Mouse (Mus musculus) heart, postnatal 0 days (tissue): ENCODE results near the gene Akt2. TPM values are rescaled to one million over a fixed set of nuclear protein-coding genes. Genes with fewer than 3 reads are reported as not detected.

Experiments
- ATAC-seq: fragments of 200-750 bp; cut with Nextera tagmentation; 2 replicates; pipeline ENCODE4 v1.8.0; 2017; ENCODE audit warnings: low read depth, moderate number of reproducible peaks, moderate library complexity; ENCODE audit not compliant: insufficient read depth
- DNase-seq: peaks from one replicate; pipeline ENCODE4 v3.0.0-alpha.2; 2016; ENCODE audit warnings: low spot score
- H3K27ac ChIP-seq: fragments of 300-500 bp; sonication (generic); 2 replicates; pipeline ENCODE4 v1.5.1; 2014; ENCODE audit warnings: low read depth, mild to moderate bottlenecking
- H3K27me3 ChIP-seq: fragments of 300-500 bp; sonication (generic); 2 replicates; pipeline ENCODE4 v1.6.1; 2014; ENCODE audit warnings: low read length, mixed read lengths; ENCODE audit not compliant: control insufficient read depth, insufficient read depth
- H3K36me3 ChIP-seq: fragments of 300-500 bp; sonication (generic); replicated peaks from 2 replicates; pipeline ENCODE4 v1.6.1; 2014; ENCODE audit warnings: low read length, mixed read lengths; ENCODE audit not compliant: control insufficient read depth, insufficient read depth
- H3K4me1 ChIP-seq: fragments of 300-500 bp; sonication (generic); 2 replicates; pipeline ENCODE4 v1.6.1; 2014; ENCODE audit warnings: antibody characterized with exemption; ENCODE audit not compliant: control insufficient read depth, insufficient read depth
- H3K4me2 ChIP-seq: fragments of 300-500 bp; sonication (generic); 2 replicates; pipeline ENCODE4 v1.6.1; 2014; ENCODE audit warnings: low read depth, mild to moderate bottlenecking, low read length, moderate library complexity
- H3K4me3 ChIP-seq: fragments of 300-500 bp; sonication (generic); 2 replicates; pipeline ENCODE4 v1.5.1; 2014; ENCODE audit warnings: low read depth, low read length
- H3K9ac ChIP-seq: fragments of 300-500 bp; sonication (generic); replicated peaks from 2 replicates; pipeline ENCODE4 v1.6.1; 2014; ENCODE audit warnings: low read depth, low read length, mixed read lengths
- H3K9me3 ChIP-seq: fragments of 300-500 bp; sonication (generic); replicated peaks from 2 replicates; pipeline ENCODE4 v1.6.1; 2016; ENCODE audit warnings: low read length; ENCODE audit not compliant: control insufficient read depth
- CTCF ChIP-seq: IDR thresholded peaks from 2 replicates; pipeline ENCODE4 v1.5.1; 2016; ENCODE audit warnings: antibody characterized with exemption, control low read depth, low read depth
- EP300 ChIP-seq: IDR thresholded peaks from 2 replicates; pipeline ENCODE4 v1.6.1; 2016; ENCODE audit warnings: antibody characterized with exemption, low read depth
- WGBS: fragments of 180-500 bp; shearing (Covaris S2); extraction: QIAGEN DNeasy Blood & Tissue Kit; methylation state at CpG from one replicate; pipeline ENCODE4 v1.1.7; 2014; 5-methylcytosine and 5-hydroxymethylcytosine counted together
- polyA plus RNA-seq: library from polyadenylated mRNA; unstranded; fragments of >200 nt; fragmentation: Nextera tagmentation; extraction: Ambion mirVana; gene quantifications from 2 replicates; pipeline ENCODE4 v1.2.1, GENCODE M21; 2015
- total RNA-seq: library from RNA; depleted of rRNA; stranded (reverse); fragments of >200 nt; gene quantifications from 2 replicates; pipeline ENCODE4 v1.2.3, GENCODE M21; 2014; ENCODE audit warnings: low replicate concordance

Akt2 gene
- total and polyA plus RNA-seq, 2 experiments from 2014 or later, result 80.5 to 138 TPM

DNA sequence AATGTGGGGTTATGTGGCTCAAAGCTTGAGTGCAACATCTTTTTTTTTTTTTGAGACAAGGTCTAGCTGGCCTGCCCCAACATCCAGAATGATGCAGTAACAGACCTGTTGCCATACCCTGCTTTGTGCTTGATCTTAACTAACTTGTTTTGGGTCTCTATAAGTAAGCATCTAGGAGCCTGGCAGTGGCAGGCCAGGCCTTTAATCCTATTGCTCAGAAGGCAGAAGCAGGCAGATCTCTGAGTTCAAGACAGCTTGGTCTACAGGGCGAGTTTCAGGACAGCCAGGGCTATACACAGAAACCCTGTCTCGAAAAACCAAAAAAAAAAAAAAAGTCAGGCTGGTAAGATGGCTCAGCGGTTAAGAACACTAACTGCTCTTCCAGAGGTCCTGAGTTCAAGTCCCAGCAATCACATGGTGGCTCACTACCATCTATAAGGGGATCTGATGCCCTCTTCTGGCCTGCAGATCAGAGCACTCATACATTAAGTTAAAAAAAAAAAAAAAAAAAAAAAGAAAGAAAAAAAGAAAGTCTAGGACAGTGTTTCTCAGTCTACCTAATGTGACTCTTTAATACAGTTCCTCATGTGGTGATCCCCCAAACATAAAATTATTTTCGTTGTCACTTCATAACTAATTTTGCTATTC is 662 bp upstream of the Akt2 start:
- peak overlapping the region; percentile 55 for H3K9ac ChIP-seq
- ATAC-seq (no peak), DNase-seq (no peak)
- WGBS, result 59% methylated on average over 4 of the region's 4 CpGs
- H3K4me1 ChIP-seq, result peaks cover 26% of the 10 kb centered on the region
- peak overlapping the region; percentile 97 for H3K27ac ChIP-seq
- H3K9me3 ChIP-seq, result no peaks in the 10 kb centered on the region
- TF ChIP-seq CTCF (peak; percentile 25; the same call in 1 of the 2 replicates), EP300 (no peak)
- peak overlapping the region; percentile 58 for H3K4me2 ChIP-seq
- H3K27me3 ChIP-seq, result no peaks in the 10 kb centered on the region
- no peaks in the 10 kb centered on the region for H3K36me3 ChIP-seq
- H3K4me3 ChIP-seq, result peak overlapping the region; percentile 71

DNA sequence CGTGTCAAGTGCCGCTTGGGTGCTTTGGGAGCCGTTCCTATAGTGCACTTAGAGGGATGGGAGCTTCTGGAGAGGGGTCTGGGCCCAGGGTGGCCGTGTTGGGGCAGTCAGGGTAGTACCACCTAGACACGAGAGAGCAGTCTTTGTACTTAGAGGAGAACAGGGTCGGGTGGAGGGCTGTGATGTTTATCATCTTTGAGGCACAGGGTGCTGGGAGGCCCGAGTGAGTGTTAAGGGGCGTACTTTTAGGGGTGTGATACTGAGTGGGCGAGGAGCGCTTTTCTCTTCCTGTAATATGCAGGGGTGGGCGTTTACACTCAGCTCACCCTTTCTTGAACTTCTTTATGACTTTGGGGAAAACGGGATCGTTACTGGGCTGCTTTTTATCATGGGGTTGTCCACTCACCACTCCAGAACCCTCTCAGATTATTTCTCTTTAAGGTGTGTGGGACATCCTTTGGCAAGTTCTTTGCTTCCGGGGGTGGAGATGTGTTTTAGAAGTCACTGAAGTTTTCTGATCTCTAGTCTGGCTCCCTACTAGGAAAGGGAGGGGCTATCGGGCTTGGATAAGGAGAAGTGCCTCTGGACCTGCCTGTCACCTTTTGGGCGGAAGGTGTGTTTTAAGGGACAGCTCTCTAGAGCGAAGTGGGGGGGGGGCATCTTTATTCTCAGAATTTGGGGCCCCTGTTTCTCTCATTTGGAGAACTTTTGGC is 1.0 kb downstream of the Akt2 start:
- Histone ChIP-seq H3K9ac (peak overlapping the region; percentile 90), H3K4me3 (peak overlapping the region; percentile 71), H3K4me1 (peaks cover 40% of the 10 kb centered on the region), H3K4me2 (peak overlapping the region; percentile 72), H3K9me3 (no peaks in the 10 kb centered on the region), H3K36me3 (no peaks in the 10 kb centered on the region), H3K27me3 (no peaks in the 10 kb centered on the region), H3K27ac (peak overlapping the region; percentile 97)
- WGBS, result 3% methylated on average over 17 of the region's 17 CpGs
- TF ChIP-seq CTCF (no peak), EP300 (no peak)
- peak; percentile 39 for DNase-seq
- ATAC-seq, result peak; percentile 10

DNA sequence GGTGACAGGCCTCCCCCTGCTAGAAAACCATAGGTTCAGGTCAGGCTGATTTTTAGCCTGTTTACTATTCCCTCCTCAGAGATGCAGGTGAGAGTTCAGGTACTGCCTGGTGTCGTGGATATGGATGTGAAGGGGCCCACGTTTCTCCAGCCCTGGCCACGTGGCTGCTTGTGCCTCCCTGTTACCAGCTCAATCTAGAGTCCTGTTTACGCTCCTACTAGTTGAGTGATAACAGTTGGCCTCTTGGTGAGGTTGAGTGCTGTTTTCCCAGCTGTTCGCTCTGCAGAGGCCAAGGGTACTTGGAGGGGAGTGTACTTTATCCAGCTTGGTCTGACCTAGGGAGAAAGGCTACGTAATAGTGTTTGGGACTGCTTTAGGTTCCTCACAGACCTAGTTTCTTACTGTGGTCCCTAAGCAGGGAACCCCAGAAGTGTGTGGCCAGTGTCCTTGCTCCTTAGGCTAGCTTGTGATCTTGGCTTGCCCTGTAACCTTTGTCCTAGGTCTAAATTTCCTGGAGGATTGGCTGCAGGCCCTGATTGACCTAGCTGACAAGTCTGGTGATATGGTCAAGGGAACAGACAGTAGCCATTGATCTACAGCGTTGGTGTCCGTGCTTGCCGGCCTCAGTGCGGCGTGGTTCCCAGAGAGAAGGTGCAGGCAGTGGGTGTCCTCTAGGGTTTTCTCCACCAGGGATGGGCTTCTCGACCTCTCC is 1.7 kb downstream of the Akt2 start:
- Histone ChIP-seq H3K27ac (peak overlapping the region; percentile 97), H3K9me3 (no peaks in the 10 kb centered on the region), H3K36me3 (no peaks in the 10 kb centered on the region), H3K4me2 (peak overlapping the region; percentile 72), H3K4me1 (peaks cover 47% of the 10 kb centered on the region), H3K27me3 (no peaks in the 10 kb centered on the region), H3K4me3 (peak overlapping the region; percentile 71), H3K9ac (peak overlapping the region; percentile 90)
- 32% methylated on average over 12 of the region's 12 CpGs for WGBS
- TF ChIP-seq EP300, result no peak
- DNase-seq, result peak; percentile 61
- ATAC-seq, result peak; percentile 19

DNA sequence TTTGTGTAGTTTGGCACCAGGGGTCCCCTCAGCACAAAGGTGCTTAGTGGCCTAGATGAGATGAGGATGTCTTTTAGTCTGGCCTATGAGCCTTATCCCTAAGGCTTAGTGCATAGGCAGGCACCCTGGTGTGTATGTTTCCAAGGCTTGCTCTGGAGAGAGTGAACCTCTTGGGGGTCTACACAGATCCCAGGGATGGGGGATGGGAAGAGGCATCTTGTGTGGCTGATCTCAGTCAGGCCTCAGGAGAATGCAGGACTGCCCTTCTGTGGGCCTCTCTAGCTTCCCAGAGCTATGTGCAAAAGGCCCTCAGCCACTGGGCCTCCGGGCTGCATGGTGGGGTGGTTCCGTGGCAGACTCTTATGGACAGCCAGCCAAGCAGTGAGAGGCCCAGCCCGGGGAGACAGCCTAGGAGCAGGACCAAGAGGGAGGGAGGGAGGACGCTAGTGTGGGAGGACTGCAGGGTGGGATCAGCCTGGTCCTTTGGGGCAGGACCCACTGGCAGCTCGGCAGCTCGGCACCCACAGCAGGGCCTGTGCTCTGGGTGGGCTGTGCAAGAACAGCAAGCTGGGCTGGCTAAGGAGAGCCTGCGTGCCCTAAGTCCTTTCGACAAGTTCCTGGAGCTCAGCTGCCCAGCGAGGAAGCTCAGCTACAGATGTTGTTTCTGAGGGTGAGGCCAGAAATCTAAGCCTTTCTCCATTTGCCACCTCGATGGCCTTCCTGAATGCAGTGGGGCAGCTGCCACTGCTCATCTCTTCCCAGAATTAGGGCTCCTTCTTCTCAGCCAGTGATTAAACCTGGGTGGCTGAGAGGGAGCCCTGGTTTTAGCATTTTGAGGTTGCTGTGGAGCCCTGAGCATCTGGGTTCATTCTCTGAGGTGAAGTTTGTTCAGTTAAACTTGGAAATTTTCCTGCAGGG is 5.5 kb downstream of the Akt2 start:
- DNase-seq, result peak; percentile 35
- Histone ChIP-seq H3K9ac (peak overlapping the region; percentile 39; the same call in 1 of the 2 replicates), H3K36me3 (no peaks in the 10 kb centered on the region), H3K27ac (peak overlapping the region; percentile 66), H3K4me2 (peak overlapping the region; percentile 26), H3K27me3 (no peaks in the 10 kb centered on the region), H3K4me3 (0 out of 2 replicates have a peak overlapping the region, but pooled peaks have one; percentile 5), H3K9me3 (no peaks in the 10 kb centered on the region), H3K4me1 (peaks cover 71% of the 10 kb centered on the region)
- peak; percentile 15; the same call in 1 of the 2 replicates for ATAC-seq
- WGBS, result 25% methylated on average over 10 of the region's 10 CpGs
- TF ChIP-seq EP300, result no peak
- no peak for TF ChIP-seq CTCF

DNA sequence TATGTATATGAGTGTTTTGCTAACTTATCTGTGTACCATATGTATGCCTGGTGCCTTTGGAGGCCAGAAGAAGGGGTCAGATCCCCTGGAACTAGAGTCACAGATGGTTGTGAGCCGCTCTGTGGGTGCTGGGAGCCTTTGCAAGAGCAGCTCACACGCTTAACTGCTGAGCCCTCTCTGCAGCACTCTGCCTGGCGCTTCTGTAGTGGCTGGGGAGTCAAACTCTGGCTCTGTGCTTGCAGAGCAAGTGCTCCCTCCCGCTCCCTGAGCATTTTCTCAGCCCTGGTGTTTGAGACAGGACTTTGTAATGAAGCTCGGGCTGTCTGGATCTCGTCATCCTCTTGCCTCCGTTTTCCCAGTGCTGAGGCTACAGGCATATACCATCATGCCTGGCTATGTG is 6.7 kb downstream of the Akt2 start:
- Histone ChIP-seq H3K27ac (0 out of 2 replicates have a peak overlapping the region, but pooled peaks have one; percentile 66), H3K36me3 (no peaks in the 10 kb centered on the region), H3K27me3 (no peaks in the 10 kb centered on the region), H3K9me3 (no peaks in the 10 kb centered on the region), H3K4me2 (no peak overlapping the region), H3K9ac (no peak overlapping the region), H3K4me1 (peaks cover 67% of the 10 kb centered on the region), H3K4me3 (no peak overlapping the region)
- no peak for DNase-seq
- WGBS, result 53% methylated on average over 7 of the region's 7 CpGs
- no peak for ATAC-seq
- TF ChIP-seq CTCF (no peak), EP300 (no peak)
